Mouse (Mus musculus) spleen, adult 2 months (tissue): ENCODE measurements around the gene Rab25.

Source experiments
- CTCF ChIP-seq: fragments of 200-500 bp; IDR thresholded peaks from 2 replicates; pipeline ENCODE4 v1.5.1; 2011; ENCODE audit warnings: mild to moderate bottlenecking, inconsistent platforms; ENCODE audit not compliant: insufficient read depth, insufficient read length, insufficient replicate concordance; ENCODE audit errors: extremely low read depth
- POLR2A ChIP-seq: fragments of 200-500 bp; IDR thresholded peaks from 2 replicates; pipeline ENCODE4 v1.6.1; 2011; ENCODE audit warnings: low read depth, low read length, inconsistent platforms

GRCm38 (mm10) chr3:88493706-88494582, 54.2 kb downstream of the Rab25 start:
- no peak for TF ChIP-seq CTCF
- TF ChIP-seq POLR2A, result no peak
